Mouse (Mus musculus) heart, embryonic 16.5 days (tissue): ENCODE results near the gene Akap13. TPM values are rescaled to one million over a fixed set of nuclear protein-coding genes. Genes with fewer than 3 reads are reported as not detected.
A peak's percentile ranks its signal among the peaks of the same experiment; 100 is the strongest.

Experiments used
- ATAC-seq: fragments of 200-750 bp; cut with Nextera tagmentation; replicated peaks from 2 replicates; pipeline ENCODE4 v1.8.0; 2017; ENCODE audit warnings: moderate number of reproducible peaks; ENCODE audit not compliant: insufficient read depth, low FRiP score; ENCODE audit errors: extremely low read depth
- H3K27ac ChIP-seq: fragments of 300-500 bp; sonication (generic); 2 replicates; pipeline ENCODE4 v1.5.1; 2014; ENCODE audit warnings: mild to moderate bottlenecking, low read length, control low read depth, moderate library complexity
- H3K27me3 ChIP-seq: fragments of 300-500 bp; sonication (generic); 2 replicates; pipeline ENCODE4 v1.6.1; 2014; ENCODE audit warnings: low read length, mixed read lengths; ENCODE audit not compliant: control insufficient read depth, insufficient read depth
- H3K36me3 ChIP-seq: fragments of 300-500 bp; sonication (generic); 2 replicates; pipeline ENCODE4 v1.6.1; 2014; ENCODE audit not compliant: control insufficient read depth, insufficient read depth
- H3K4me1 ChIP-seq: fragments of 300-500 bp; sonication (generic); 2 replicates; pipeline ENCODE4 v1.6.1; 2014; ENCODE audit warnings: low read length, mixed read lengths; ENCODE audit not compliant: control insufficient read depth, insufficient read depth
- H3K4me2 ChIP-seq: fragments of 300-500 bp; sonication (generic); 2 replicates; pipeline ENCODE4 v1.6.1; 2014; ENCODE audit warnings: low read depth, mild to moderate bottlenecking, control low read depth, low read length
- H3K4me3 ChIP-seq: fragments of 300-500 bp; sonication (generic); 2 replicates; pipeline ENCODE4 v1.5.1; 2014; ENCODE audit warnings: mild to moderate bottlenecking, control low read depth, low read length
- H3K9ac ChIP-seq: fragments of 300-500 bp; sonication (generic); 2 replicates; pipeline ENCODE4 v1.6.1; 2014; ENCODE audit warnings: low read length, control low read depth
- H3K9me3 ChIP-seq: fragments of 300-500 bp; sonication (generic); replicated peaks from 2 replicates; pipeline ENCODE4 v1.6.1; 2016; ENCODE audit warnings: low read length; ENCODE audit not compliant: control insufficient read depth
- WGBS: fragments of 180-500 bp; shearing (Covaris S2); extraction: QIAGEN DNeasy Blood & Tissue Kit; methylation state at CpG from one replicate; pipeline ENCODE4 v1.1.7; 2014; 5-methylcytosine and 5-hydroxymethylcytosine counted together
- polyA plus RNA-seq: library from polyadenylated mRNA; unstranded; fragments of >200 nt; fragmentation: Nextera tagmentation; extraction: Ambion mirVana; gene quantifications from 2 replicates; pipeline ENCODE4 v1.2.1, GENCODE M21; 2015

Gene Akap13
- polyA plus RNA-seq, 1 experiment from 2014 or later, result 47.3 TPM

- H3K9ac ChIP-seq, result no peak overlapping the region
- no peak for ATAC-seq
- no peak overlapping the region for H3K4me2 ChIP-seq
- no peaks in the 10 kb centered on the region for H3K9me3 ChIP-seq
- H3K4me3 ChIP-seq, result no peak overlapping the region
- peaks cover 28% of the 10 kb centered on the region for H3K4me1 ChIP-seq
- WGBS, result 69% methylated on average over 7 of the region's 7 CpGs
- no peak overlapping the region for H3K27ac ChIP-seq
- no peaks in the 10 kb centered on the region for H3K27me3 ChIP-seq
- H3K36me3 ChIP-seq, result no peaks in the 10 kb centered on the region
Observed at GRCm38 (mm10) chr7:75472316-75473195, 17.2 kb downstream of the Akap13 start.

DNA sequence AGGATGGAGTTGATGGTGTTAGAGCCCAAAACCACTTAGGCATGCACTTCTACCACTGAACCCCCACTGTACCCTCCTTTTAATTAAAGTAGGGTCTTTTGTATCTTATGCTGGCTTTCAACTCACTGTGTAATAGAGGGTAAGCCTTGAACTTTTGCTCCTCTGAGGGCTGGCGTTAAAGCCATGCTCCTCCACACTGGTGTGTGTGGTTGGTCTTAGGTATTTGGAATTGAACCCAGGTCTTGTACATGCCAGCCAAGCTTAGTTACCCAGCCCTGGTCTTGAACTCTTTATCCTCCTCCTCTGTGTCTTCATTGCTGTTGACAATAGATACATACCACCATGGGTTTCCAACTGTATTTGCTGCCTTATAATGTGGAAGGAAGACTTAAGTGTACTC, 18.0 kb downstream of the Akap13 start:
- H3K4me3 ChIP-seq, result no peak overlapping the region
- WGBS, result 92% methylated on average over 1 of the region's 1 CpGs
- H3K9me3 ChIP-seq, result no peaks in the 10 kb centered on the region
- H3K27me3 ChIP-seq, result no peaks in the 10 kb centered on the region
- no peak overlapping the region for H3K9ac ChIP-seq
- H3K4me1 ChIP-seq, result peaks cover 21% of the 10 kb centered on the region
- H3K36me3 ChIP-seq, result no peaks in the 10 kb centered on the region
- no peak for ATAC-seq
- no peak overlapping the region for H3K27ac ChIP-seq
- H3K4me2 ChIP-seq, result no peak overlapping the region

DNA sequence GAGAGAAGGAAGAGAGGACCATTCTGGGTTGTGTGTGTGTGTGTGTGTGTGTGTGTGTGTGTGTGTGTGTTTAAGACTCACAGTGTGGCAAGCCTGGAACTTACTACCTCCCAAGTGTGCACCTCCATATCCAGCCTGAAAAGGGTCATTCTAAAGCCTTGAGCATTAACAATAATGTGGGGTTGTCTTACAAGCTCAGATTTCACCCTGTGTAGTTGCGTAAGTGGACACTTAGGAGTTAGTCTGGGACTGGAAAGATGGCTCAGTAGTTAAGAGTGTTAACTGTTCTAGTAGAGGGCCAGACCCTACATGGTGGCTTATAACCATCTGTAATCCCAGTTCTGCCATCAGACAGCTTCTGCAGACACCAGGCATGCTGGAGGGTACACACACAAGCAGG, 18.7 kb downstream of the Akap13 start:
- no peak for ATAC-seq
- H3K4me1 ChIP-seq, result peaks cover 21% of the 10 kb centered on the region
- H3K27ac ChIP-seq, result no peak overlapping the region
- H3K27me3 ChIP-seq, result no peaks in the 10 kb centered on the region
- H3K36me3 ChIP-seq, result no peaks in the 10 kb centered on the region
- no peak overlapping the region for H3K4me2 ChIP-seq
- no peaks in the 10 kb centered on the region for H3K9me3 ChIP-seq
- 72% methylated on average over 1 of the region's 1 CpGs for WGBS
- H3K9ac ChIP-seq, result no peak overlapping the region
- no peak overlapping the region for H3K4me3 ChIP-seq

DNA sequence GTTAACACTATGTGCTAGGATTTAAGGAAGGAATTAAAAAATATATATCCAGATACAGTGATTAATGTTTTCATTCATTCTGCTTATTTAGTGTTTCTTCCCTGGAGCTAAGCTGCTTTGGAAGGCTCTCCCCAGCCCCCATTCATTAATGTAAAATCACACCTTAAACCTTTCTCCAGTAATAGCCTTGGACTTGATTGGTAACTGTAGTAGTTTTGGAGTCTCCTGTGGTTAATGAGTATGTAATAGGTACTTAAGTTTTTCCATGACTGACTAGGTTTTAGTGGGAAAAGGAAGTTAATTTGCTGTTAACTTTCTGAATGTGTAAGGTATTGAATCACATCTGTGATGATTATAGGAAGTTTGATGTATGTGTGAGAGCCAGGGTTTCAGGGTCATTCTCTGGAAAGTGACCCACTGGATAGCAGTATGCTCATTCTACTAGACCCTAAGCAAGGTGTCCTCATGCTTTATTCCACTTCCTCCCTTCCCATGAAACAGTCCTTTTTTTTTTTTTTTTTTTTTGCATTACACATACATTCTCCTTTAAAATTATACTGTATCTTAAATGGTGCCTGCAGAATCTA, 19.3 kb downstream of the Akap13 start:
- H3K27me3 ChIP-seq, result no peaks in the 10 kb centered on the region
- no peak overlapping the region for H3K4me3 ChIP-seq
- H3K9me3 ChIP-seq, result no peaks in the 10 kb centered on the region
- H3K9ac ChIP-seq, result no peak overlapping the region
- H3K27ac ChIP-seq, result no peak overlapping the region
- H3K4me2 ChIP-seq, result no peak overlapping the region
- H3K36me3 ChIP-seq, result no peaks in the 10 kb centered on the region
- no peak for ATAC-seq
- H3K4me1 ChIP-seq, result peaks cover 18% of the 10 kb centered on the region

DNA sequence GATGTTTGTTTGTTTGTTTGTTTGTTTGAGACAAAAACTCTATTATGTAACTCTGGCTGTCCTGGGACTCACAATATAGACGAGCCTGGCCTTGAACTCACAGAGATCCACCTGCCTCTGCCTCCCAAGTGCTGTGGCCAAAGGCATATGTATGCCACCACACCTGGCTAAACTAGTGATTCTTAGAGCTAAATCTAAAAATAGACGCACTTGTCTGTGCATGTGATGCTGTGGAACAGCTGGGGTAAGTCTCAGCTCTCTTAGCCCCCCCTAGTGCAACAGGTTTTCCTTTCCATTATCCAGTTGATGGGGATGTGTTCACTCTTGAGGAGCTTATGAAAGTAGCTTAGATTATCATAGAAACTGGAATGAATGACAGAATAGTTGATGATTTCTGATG, 22.7 kb downstream of the Akap13 start:
- Histone ChIP-seq H3K4me2 (no peak overlapping the region), H3K9ac (no peak overlapping the region), H3K27me3 (no peaks in the 10 kb centered on the region), H3K4me1 (peaks cover 6% of the 10 kb centered on the region), H3K27ac (no peak overlapping the region), H3K4me3 (no peak overlapping the region), H3K36me3 (no peaks in the 10 kb centered on the region), H3K9me3 (no peaks in the 10 kb centered on the region)
- ATAC-seq, result no peak
- 77% methylated on average over 2 of the region's 2 CpGs for WGBS

GRCm38 (mm10) chr7:75480721-75481426, 25.5 kb downstream of the Akap13 start:
- WGBS, result 84% methylated on average over 6 of the region's 6 CpGs
- H3K27ac ChIP-seq, result no peak overlapping the region

GRCm38 (mm10) chr7:75486031-75486430, 30.7 kb downstream of the Akap13 start:
- no peaks in the 10 kb centered on the region for H3K27me3 ChIP-seq
- H3K4me2 ChIP-seq, result no peak overlapping the region
- peaks cover 17% of the 10 kb centered on the region for H3K4me1 ChIP-seq
- no peak overlapping the region for H3K27ac ChIP-seq
- no peaks in the 10 kb centered on the region for H3K9me3 ChIP-seq
- H3K4me3 ChIP-seq, result no peak overlapping the region
- H3K9ac ChIP-seq, result no peak overlapping the region
- WGBS, result 59% methylated on average over 2 of the region's 2 CpGs
- H3K36me3 ChIP-seq, result no peaks in the 10 kb centered on the region
- ATAC-seq, result no peak

More at GRCm38 (mm10) chr7:75480721-75481426, 25.5 kb downstream of the Akap13 start:
- H3K36me3 ChIP-seq, result no peaks in the 10 kb centered on the region
- no peak overlapping the region for H3K4me3 ChIP-seq
- no peaks in the 10 kb centered on the region for H3K9me3 ChIP-seq
- H3K9ac ChIP-seq, result no peak overlapping the region
- no peak for ATAC-seq
- no peaks in the 10 kb centered on the region for H3K27me3 ChIP-seq
- H3K4me2 ChIP-seq, result no peak overlapping the region
- peaks cover 14% of the 10 kb centered on the region for H3K4me1 ChIP-seq

DNA sequence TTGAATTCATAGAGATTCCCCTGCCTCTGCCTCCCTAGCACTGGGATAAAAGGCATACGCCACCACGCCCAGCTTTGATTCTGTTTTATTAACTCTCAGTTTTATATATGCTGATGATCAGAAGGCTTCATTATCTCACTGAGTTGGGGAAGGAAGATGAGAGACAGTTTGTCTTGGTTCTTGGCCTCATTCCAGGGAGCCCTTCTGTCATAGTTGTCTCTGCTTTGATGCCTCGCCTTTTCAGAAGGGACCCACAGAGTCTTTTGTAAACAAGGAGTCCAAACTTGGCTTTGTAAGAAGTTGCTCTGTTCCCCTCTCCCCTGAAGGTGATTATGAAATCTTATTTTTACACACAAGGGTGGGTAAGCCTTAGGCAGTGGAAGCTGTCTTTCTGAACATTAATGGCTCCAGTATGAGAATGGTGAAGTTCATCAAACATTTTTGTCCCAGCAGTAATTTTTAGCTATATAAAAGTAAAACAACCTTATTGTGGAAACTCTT, 40.7 kb downstream of the Akap13 start:
- peaks cover 65% of the 10 kb centered on the region for H3K4me1 ChIP-seq
- ATAC-seq, result no peak
- WGBS, result 70% methylated on average over 3 of the region's 3 CpGs
- H3K36me3 ChIP-seq, result 0 out of 2 replicates have a peak, but pooled peaks cover 2% of the 10 kb centered on the region
- no peak overlapping the region for H3K4me3 ChIP-seq
- no peaks in the 10 kb centered on the region for H3K27me3 ChIP-seq
- no peak overlapping the region for H3K4me2 ChIP-seq
- peak overlapping the region; percentile 46 for H3K27ac ChIP-seq
- no peaks in the 10 kb centered on the region for H3K9me3 ChIP-seq
- H3K9ac ChIP-seq, result no peak overlapping the region
